Mouse (Mus musculus) gastrocnemius, postnatal 25 days (tissue): Measurements from ENCODE around the gene Ptpn18. TPM values are rescaled to one million over a fixed set of nuclear protein-coding genes. Genes with fewer than 3 reads are reported as not detected.
"Not testable (repeated sequence)": the region's sequence is repeated elsewhere in the genome, so short reads cannot be mapped to it uniquely, and the experiment has no call there.

Experiments
- DNase-seq: peaks from one replicate; pipeline ENCODE4 v3.0.0; 2022
- long read RNA-seq, 2 experiments: library from polyadenylated mRNA; stranded (forward); transcript quantifications; one replicate each; pipeline ENCODE4 v2.0.0; 2021
- total RNA-seq, 2 experiments: library from RNA; stranded (reverse); gene quantifications; 1 replicate in 1 of 2; 2 replicates in 1 of 2; pipeline ENCODE4 v1.2.3; 2021

The Ptpn18 gene
- 1 to 10 TPM; 2.1 to 2.3 TPM for total RNA-seq
- long read RNA-seq, experiment 1, partial matches to known transcripts = 6 of 7 reads
- long read RNA-seq, experiment 1, other reads (novel, unspliced or antisense) = 1 of 7 reads
- long read RNA-seq, experiment 2, partial matches to known transcripts = 10 of 11 reads
- long read RNA-seq, experiment 2, other reads (novel, unspliced or antisense) = 1 of 11 reads

GRCm38 (mm10) chr1:34459284-34460060, at the start of gene Ptpn18:
Gene Ptpn18, plus strand, starts transcription at chr1:34459762.
- DNase-seq = peak; percentile 83

- no peak for DNase-seq
Measured at GRCm38 (mm10) chr1:34428466-34428865, 31.1 kb upstream of the Ptpn18 start.

- no peak for DNase-seq
Measured at GRCm38 (mm10) chr1:34429281-34429680, 30.3 kb upstream of the Ptpn18 start.

GRCm38 (mm10) chr1:34430981-34431380, 28.6 kb upstream of the Ptpn18 start:
- no peak for DNase-seq

DNA sequence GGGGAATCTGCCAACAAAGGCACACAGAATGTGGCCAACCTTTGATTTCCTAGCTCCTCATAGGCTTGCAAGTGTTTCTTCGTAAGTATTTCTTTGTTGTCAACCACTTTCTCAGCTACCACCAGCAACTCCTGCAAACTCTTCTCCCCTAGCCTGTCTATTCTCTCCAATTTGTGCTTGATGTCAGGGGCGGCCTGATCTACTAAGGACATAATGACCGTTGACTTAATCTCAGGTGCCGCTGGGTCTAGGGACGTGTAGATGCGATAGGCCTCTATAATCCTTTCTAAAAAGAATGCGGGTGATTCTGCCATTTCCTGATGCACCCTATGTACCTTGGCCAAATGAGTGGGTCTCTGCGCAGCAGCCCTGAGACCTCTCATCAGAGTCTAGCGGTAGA, 28.1 kb upstream of the Ptpn18 start:
- no peak for DNase-seq

DNA sequence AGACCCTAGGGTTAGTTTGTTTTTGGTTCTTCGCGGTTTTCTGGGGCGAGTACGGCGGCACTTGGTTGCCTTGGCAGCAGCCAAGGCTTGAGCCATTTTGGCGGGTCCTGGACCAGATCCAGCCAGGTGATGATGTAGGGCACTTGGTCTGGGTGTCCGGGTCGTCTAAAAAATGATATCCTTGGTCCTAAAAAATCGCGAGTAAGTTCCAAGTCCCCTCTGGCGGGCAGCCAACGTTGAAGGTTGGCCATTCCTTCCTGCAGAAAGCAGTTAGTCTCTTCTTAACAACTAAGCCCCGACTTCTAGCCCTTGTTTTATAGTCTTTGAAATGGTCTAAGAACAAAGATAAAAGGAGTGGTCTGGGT, 27.2 kb upstream of the Ptpn18 start:
- no peak for DNase-seq

DNA sequence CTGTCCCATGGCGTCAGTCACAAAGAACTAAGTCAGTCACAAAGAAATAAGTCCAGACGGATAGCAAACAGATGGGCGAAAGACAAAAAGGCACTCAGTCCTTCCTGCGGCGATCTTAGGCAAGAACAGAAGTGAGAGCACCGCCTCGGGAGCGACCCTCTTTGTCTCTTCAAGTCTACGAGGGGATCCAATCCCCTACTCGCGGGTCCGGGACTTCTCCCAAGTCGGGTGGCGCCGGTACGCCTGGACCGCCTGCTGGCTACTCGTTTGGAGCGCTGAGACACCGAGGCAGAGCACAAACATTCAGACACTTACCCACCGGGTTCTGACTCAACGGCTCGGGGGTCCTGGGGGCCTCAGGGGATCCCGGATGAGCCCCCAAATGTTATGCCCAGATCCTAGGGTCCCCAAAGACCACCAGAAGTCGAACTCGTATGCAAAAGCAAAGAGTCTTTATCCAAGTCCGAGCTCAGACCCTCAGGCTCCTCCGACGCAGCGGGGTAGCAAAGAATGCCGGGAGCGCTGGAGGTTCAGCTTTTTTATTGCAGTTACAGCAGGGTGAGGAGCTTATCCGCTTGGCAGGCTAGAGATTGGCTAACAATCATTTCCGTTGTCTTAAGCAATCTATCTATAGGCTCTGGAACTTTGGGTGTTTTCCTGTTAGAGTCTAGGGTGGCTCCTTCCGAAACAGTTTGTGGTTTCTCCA, 26.6 kb upstream of the Ptpn18 start:
- no peak for DNase-seq

DNA sequence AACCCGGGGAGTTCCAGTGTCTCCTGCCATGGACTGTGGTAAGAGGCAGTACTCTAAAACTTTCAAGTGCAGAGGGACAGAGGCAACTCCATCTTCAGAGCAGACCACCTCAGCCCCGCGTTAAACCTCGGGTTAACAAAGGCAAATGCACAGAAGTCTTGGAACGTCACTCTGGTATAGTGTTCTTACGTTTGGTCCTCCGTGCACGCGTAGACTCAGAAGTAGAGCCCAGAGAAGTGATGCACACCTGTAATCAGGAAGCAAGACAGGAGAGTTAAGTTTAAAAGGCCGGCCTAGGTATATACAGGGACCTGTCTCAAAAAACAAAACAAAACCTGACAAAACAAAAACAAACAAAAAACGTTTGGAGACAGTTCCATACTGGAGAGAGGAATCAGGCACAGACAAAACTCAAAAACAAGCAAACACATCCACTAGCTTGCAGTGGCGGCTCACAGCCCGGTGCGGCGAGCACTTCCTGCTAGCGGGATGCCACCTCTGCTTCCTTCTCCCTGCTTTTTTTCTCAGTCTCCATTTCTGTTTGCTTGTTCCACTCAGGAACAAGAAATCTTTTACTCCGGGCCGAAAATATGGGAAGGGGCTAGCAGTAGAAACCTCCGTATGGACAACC, 25.6 kb upstream of the Ptpn18 start:
- DNase-seq = no peak

GRCm38 (mm10) chr1:34434660-34435160, 24.9 kb upstream of the Ptpn18 start:
- DNase-seq = peak; percentile 81

- no peak for DNase-seq
Measured at GRCm38 (mm10) chr1:34435371-34436120, 24.0 kb upstream of the Ptpn18 start.

GRCm38 (mm10) chr1:34436374-34436773, 23.2 kb upstream of the Ptpn18 start:
- no peak for DNase-seq

DNA sequence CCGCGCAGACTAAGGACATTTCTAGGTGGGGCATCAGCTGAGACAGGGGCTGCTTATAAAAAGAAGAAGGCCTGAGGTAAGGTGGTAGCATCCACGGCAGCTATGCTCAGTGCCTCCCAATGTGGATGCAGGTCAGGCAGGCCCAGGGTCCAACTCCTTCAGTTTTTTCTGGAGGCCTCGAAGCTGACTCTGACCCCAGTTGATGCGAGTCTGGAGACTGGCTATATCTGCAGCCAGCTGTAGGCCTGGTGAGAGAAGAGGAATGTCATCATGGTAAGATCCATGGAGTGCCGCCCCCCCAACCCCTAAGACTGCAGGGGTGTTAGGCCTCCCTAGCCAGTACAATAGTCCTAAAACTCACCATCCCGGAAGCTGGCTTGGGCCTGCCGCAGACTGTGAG, 22.2 kb upstream of the Ptpn18 start:
- not testable (repeated sequence) for DNase-seq

DNA sequence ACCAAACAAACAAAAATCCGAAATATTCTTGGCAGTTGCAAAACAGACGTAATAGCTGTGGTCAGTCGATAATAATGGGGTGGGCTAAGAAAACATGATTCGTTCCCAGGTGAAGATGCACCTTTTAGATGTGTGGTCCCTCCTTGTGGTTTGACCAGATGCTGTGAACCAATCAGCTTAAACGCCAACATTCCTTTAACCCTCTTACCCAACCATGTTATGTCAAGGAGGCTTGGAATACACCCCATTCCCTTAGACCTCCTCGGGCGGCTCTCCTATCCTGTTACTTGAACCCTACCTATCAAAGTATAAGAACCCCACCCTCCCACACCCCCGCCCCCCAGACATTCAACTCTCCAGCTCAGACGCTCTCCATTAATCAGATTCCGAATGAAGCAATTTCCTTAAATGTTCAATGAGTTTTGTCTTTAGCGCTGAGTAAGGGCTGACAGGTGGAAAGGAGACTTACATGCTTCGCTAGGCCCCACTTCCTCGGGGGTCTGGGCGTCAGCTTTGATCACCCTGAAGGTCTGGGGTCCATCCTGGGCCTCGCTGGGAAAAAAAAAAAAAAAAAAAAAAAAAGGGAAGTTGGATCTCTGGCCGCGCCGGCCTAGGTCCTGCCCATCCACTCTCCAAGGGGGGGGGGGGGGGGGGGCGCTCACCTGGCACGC, 21.0 kb upstream of the Ptpn18 start:
- DNase-seq = no peak

- peak; percentile 93 for DNase-seq
Measured at GRCm38 (mm10) chr1:34439215-34439960, 20.2 kb upstream of the Ptpn18 start, which contains the start of the genes Ccdc115 and Imp4. Gene Ccdc115, minus strand, starts transcription at chr1:34439672. Gene Imp4, plus strand, starts transcription at chr1:34439851.

GRCm38 (mm10) chr1:34439961-34440630, 19.5 kb upstream of the Ptpn18 start:
- DNase-seq = no peak

GRCm38 (mm10) chr1:34443124-34443523, 16.4 kb upstream of the Ptpn18 start:
- no peak for DNase-seq

GRCm38 (mm10) chr1:34458431-34458830, 1.1 kb upstream of the Ptpn18 start:
- no peak for DNase-seq

GRCm38 (mm10) chr1:34460061-34460441, 489 bp downstream of the Ptpn18 start:
- DNase-seq = no peak

GRCm38 (mm10) chr1:34462766-34463165, 3.2 kb downstream of the Ptpn18 start:
- DNase-seq = peak; percentile 51

- no peak for DNase-seq
Measured at GRCm38 (mm10) chr1:34464310-34464817, 4.8 kb downstream of the Ptpn18 start.
